Mouse (Mus musculus): ENCODE data around the gene 1700019A02Rik. TPM values are rescaled to one million over a fixed set of nuclear protein-coding genes. Genes with fewer than 3 reads are reported as not detected.

1700019A02Rik gene
- not detected for total RNA-seq (2022)

- no peak for DNase-seq (ENCODE audit: low spot score in 2 of 2)
These were observed at the start of gene 1700019A02Rik for GRCm38 (mm10) chr1:53187536-53187935. Gene 1700019A02Rik, minus strand, starts transcription at chr1:53187636.

GRCm38 (mm10) chr1:53226063-53226462, 38.6 kb upstream of the 1700019A02Rik start:
- DNase-seq (ENCODE audit: low spot score in 2 of 2) = no peak

GRCm38 (mm10) chr1:53225616-53226015, 38.2 kb upstream of the 1700019A02Rik start:
- DNase-seq (ENCODE audit: low spot score in 2 of 2) = peak in 1 of 2 experiments; percentile 21

GRCm38 (mm10) chr1:53224775-53225174, 37.3 kb upstream of the 1700019A02Rik start:
- no peak for DNase-seq (ENCODE audit: low spot score in 2 of 2)

GRCm38 (mm10) chr1:53210136-53210535, 22.7 kb upstream of the 1700019A02Rik start:
- DNase-seq (ENCODE audit: low spot score in 2 of 2) = no peak

GRCm38 (mm10) chr1:53203902-53204301, 16.5 kb upstream of the 1700019A02Rik start:
- no peak for DNase-seq (ENCODE audit: low spot score in 2 of 2)

GRCm38 (mm10) chr1:53201630-53202199, 14.3 kb upstream of the 1700019A02Rik start:
- DNase-seq (ENCODE audit: low spot score in 2 of 2) = no peak

GRCm38 (mm10) chr1:53194536-53194935, 7.1 kb upstream of the 1700019A02Rik start:
- no peak for DNase-seq (ENCODE audit: low spot score in 2 of 2)

GRCm38 (mm10) chr1:53191234-53191633, 3.8 kb upstream of the 1700019A02Rik start:
- DNase-seq (ENCODE audit: low spot score in 2 of 2) = no peak

- no peak for DNase-seq (ENCODE audit: low spot score in 2 of 2)
These were observed 2.2 kb upstream of the 1700019A02Rik start for GRCm38 (mm10) chr1:53189620-53190019.

GRCm38 (mm10) chr1:53186301-53186700, 1.1 kb downstream of the 1700019A02Rik start:
- no peak for DNase-seq (ENCODE audit: low spot score in 2 of 2)

- no peak for DNase-seq (ENCODE audit: low spot score in 2 of 2)
These were observed 29.7 kb downstream of the 1700019A02Rik start for GRCm38 (mm10) chr1:53157715-53158114.

GRCm38 (mm10) chr1:53123066-53123465, 64.4 kb downstream of the 1700019A02Rik start:
- DNase-seq (ENCODE audit: low spot score in 2 of 2) = no peak

- DNase-seq (ENCODE audit: low spot score in 2 of 2) = no peak
These were observed 76.9 kb downstream of the 1700019A02Rik start for GRCm38 (mm10) chr1:53110561-53110960.

Other genes with a start within 250 kb of the 1700019A02Rik start
- 1 to 10 TPM in 1 of 4 experiments, under 1 TPM in 3; 0.48 to 1.4 (median 0.58) TPM for gene 1700019D03Rik, start 167.5 kb downstream of the 1700019A02Rik start, total RNA-seq (2022)
- 10 to 100 TPM; 61.3 to 79.1 (median 64.6) TPM for gene Mstn, start 126.0 kb downstream of the 1700019A02Rik start, total RNA-seq (2022)
- 1 to 10 TPM; 5.5 to 6.6 (median 6.1) TPM for gene Pms1, start 109.4 kb upstream of the 1700019A02Rik start, total RNA-seq (2022)
- gene Ormdl1, start 109.5 kb upstream of the 1700019A02Rik start, total RNA-seq (2022) = 1 to 10 TPM; 7.3 to 7.8 (median 7.4) TPM
- under 1 TPM in 1 of 4 experiments, not detected in 3; 0.94 TPM for gene Gm28778, start 109.5 kb upstream of the 1700019A02Rik start, total RNA-seq (2022)
- 10 to 100 TPM; 21.2 to 26.6 (median 25.3) TPM for gene Osgepl1, start 126.0 kb upstream of the 1700019A02Rik start, total RNA-seq (2022)
- gene Asdurf, start 165.0 kb upstream of the 1700019A02Rik start, total RNA-seq (2022) = 1 to 10 TPM in 3 of 4 experiments, not detected in 1; 6.8 to 9.6 (median 7.3) TPM
- gene Gm28551, start 165.0 kb upstream of the 1700019A02Rik start, total RNA-seq (2022) = under 1 TPM in 3 of 4 experiments, not detected in 1; 0.19 to 0.34 (median 0.21) TPM
- 10 to 100 TPM; 63.5 to 69.8 (median 66.5) TPM for gene Asnsd1, start 165.1 kb upstream of the 1700019A02Rik start, total RNA-seq (2022)

All from gastrocnemius, adult 8-10 months (tissue).